Mouse (Mus musculus): ENCODE measurements around the gene Lnx2. TPM values are rescaled to one million over a fixed set of nuclear protein-coding genes. Genes with fewer than 3 reads are reported as not detected.

Lnx2 gene
- polyA plus RNA-seq, 1 experiment from 2014 or later = 5.7 TPM

- ATAC-seq (ENCODE audit: low read depth) = 0 out of 2 replicates have a peak, but pooled peaks have one; percentile 20
- Histone ChIP-seq H3K9ac (ENCODE audit: low read depth, low read length) (no peak overlapping the region), H3K4me3 (ENCODE audit: low read depth, low read length) (no peak overlapping the region), H3K27ac (ENCODE audit: low read length) (no peak overlapping the region), H3K27me3 (ENCODE audit: control insufficient read depth, insufficient read depth, low read depth, low read length) (no peaks in the 10 kb centered on the region), H3K9me3 (replicated peaks; ENCODE audit: control insufficient read depth, low read length) (no peaks in the 10 kb centered on the region), H3K4me2 (ENCODE audit: low read depth, low read length) (no peak overlapping the region), H3K4me1 (ENCODE audit: control insufficient read depth, low read depth, low read length) (peaks cover 3% of the 10 kb centered on the region), H3K36me3 (ENCODE audit: control insufficient read depth, insufficient read depth) (no peaks in the 10 kb centered on the region)
- 66% methylated on average over 10 of the region's 10 CpGs for WGBS (ENCODE audit: insufficient replicate concordance)
Measured at GRCm38 (mm10) chr5:147036028-147036427, 40.4 kb downstream of the Lnx2 start.

DNA sequence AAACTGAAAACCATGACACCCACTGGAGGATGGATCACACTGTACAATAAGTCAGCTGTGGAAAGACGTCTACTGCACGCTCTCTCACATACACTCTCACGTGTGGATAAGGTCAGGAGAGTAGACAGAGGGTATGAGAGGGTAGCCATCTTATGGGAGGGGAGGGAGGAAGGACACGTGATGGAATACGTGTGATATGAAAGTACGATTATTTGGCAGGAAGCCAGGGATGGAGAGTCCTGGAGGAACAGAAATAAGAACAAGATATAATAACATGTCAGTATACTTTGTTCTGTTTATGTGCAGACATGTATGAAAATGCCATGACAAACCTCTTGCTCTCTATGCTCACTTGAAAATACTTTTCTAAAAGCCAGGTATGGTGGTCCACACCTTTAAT lies 41.1 kb downstream of the Lnx2 start:
- H3K4me1 ChIP-seq (ENCODE audit: control insufficient read depth, low read depth, low read length) = peaks cover 3% of the 10 kb centered on the region
- H3K9ac ChIP-seq (ENCODE audit: low read depth, low read length) = no peak overlapping the region
- 69% methylated on average over 6 of the region's 6 CpGs for WGBS (ENCODE audit: insufficient replicate concordance)
- no peak overlapping the region for H3K4me3 ChIP-seq (ENCODE audit: low read depth, low read length)
- no peak overlapping the region for H3K4me2 ChIP-seq (ENCODE audit: low read depth, low read length)
- ATAC-seq (ENCODE audit: low read depth) = no peak
- H3K9me3 ChIP-seq (replicated peaks; ENCODE audit: control insufficient read depth, low read length) = no peaks in the 10 kb centered on the region
- no peak overlapping the region for H3K27ac ChIP-seq (ENCODE audit: low read length)
- H3K36me3 ChIP-seq (ENCODE audit: control insufficient read depth, insufficient read depth) = peaks cover 2% of the 10 kb centered on the region; the same call in 1 of the 2 replicates
- no peaks in the 10 kb centered on the region for H3K27me3 ChIP-seq (ENCODE audit: control insufficient read depth, insufficient read depth, low read depth, low read length)

DNA sequence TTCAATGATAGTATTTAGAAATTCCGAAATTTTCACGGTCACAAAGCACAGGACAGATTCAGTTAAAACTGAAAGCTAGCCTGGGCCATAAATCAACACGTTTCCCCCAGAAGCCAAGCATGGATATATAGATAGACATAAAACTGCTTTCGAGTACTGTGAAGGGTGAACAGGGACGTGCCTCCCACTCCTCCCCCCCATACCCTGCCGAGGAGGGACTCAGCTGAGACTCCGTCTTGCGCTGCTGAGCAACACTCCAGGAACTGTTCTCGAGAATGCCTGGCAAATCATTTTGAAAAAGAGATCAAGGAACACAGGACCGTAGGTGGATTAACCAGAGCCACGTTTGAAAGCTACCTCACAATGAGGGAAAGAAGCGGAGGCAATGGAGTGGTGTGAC lies 42.1 kb downstream of the Lnx2 start:
- Histone ChIP-seq H3K27me3 (ENCODE audit: control insufficient read depth, insufficient read depth, low read depth, low read length) (no peaks in the 10 kb centered on the region), H3K4me2 (ENCODE audit: low read depth, low read length) (no peak overlapping the region), H3K9me3 (replicated peaks; ENCODE audit: control insufficient read depth, low read length) (no peaks in the 10 kb centered on the region), H3K4me1 (ENCODE audit: control insufficient read depth, low read depth, low read length) (peaks cover 3% of the 10 kb centered on the region), H3K27ac (ENCODE audit: low read length) (no peak overlapping the region), H3K36me3 (ENCODE audit: control insufficient read depth, insufficient read depth) (peaks cover 2% of the 10 kb centered on the region; the same call in 1 of the 2 replicates), H3K9ac (ENCODE audit: low read depth, low read length) (no peak overlapping the region), H3K4me3 (ENCODE audit: low read depth, low read length) (no peak overlapping the region)
- WGBS (ENCODE audit: insufficient replicate concordance) = 70% methylated on average over 12 of the region's 12 CpGs
- ATAC-seq (ENCODE audit: low read depth) = no peak

DNA sequence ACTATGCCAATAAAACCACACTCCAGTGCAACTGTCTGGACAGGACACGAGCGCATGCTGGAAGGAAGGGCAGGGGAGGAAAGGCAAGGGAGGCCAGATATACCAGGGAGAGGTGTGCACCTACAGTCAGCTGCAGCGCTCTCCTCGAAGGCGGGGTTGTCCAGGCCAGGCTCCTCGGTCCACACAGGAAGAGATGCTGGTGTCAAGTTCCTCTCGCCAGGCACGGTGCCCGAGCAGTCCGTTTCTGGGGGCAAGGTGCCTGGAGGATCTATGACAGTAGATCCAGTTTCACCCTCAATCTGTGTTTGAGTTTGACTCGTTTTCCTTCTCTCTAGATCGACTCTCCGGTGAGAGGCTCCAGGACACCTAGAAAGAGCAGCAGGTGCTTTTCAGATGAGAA lies 43.2 kb downstream of the Lnx2 start:
- no peak overlapping the region for H3K4me2 ChIP-seq (ENCODE audit: low read depth, low read length)
- no peak overlapping the region for H3K4me3 ChIP-seq (ENCODE audit: low read depth, low read length)
- no peak overlapping the region for H3K27ac ChIP-seq (ENCODE audit: low read length)
- peaks cover 2% of the 10 kb centered on the region for H3K36me3 ChIP-seq (ENCODE audit: control insufficient read depth, insufficient read depth)
- no peaks in the 10 kb centered on the region for H3K27me3 ChIP-seq (ENCODE audit: control insufficient read depth, insufficient read depth, low read depth, low read length)
- WGBS (ENCODE audit: insufficient replicate concordance) = 75% methylated on average over 13 of the region's 13 CpGs
- peaks cover 3% of the 10 kb centered on the region for H3K4me1 ChIP-seq (ENCODE audit: control insufficient read depth, low read depth, low read length)
- no peak overlapping the region for H3K9ac ChIP-seq (ENCODE audit: low read depth, low read length)
- ATAC-seq (ENCODE audit: low read depth) = no peak
- H3K9me3 ChIP-seq (replicated peaks; ENCODE audit: control insufficient read depth, low read length) = no peaks in the 10 kb centered on the region

GRCm38 (mm10) chr5:147031281-147031680 lies 45.1 kb downstream of the Lnx2 start:
- Histone ChIP-seq H3K4me1 (ENCODE audit: control insufficient read depth, low read depth, low read length) (no peaks in the 10 kb centered on the region), H3K4me3 (ENCODE audit: low read depth, low read length) (no peak overlapping the region), H3K9ac (ENCODE audit: low read depth, low read length) (no peak overlapping the region), H3K4me2 (ENCODE audit: low read depth, low read length) (no peak overlapping the region), H3K27ac (ENCODE audit: low read length) (no peak overlapping the region), H3K36me3 (ENCODE audit: control insufficient read depth, insufficient read depth) (peaks cover 2% of the 10 kb centered on the region), H3K9me3 (replicated peaks; ENCODE audit: control insufficient read depth, low read length) (no peaks in the 10 kb centered on the region), H3K27me3 (ENCODE audit: control insufficient read depth, insufficient read depth, low read depth, low read length) (no peaks in the 10 kb centered on the region)
- WGBS (ENCODE audit: insufficient replicate concordance) = 83% methylated on average over 14 of the region's 14 CpGs
- no peak for ATAC-seq (ENCODE audit: low read depth)

DNA sequence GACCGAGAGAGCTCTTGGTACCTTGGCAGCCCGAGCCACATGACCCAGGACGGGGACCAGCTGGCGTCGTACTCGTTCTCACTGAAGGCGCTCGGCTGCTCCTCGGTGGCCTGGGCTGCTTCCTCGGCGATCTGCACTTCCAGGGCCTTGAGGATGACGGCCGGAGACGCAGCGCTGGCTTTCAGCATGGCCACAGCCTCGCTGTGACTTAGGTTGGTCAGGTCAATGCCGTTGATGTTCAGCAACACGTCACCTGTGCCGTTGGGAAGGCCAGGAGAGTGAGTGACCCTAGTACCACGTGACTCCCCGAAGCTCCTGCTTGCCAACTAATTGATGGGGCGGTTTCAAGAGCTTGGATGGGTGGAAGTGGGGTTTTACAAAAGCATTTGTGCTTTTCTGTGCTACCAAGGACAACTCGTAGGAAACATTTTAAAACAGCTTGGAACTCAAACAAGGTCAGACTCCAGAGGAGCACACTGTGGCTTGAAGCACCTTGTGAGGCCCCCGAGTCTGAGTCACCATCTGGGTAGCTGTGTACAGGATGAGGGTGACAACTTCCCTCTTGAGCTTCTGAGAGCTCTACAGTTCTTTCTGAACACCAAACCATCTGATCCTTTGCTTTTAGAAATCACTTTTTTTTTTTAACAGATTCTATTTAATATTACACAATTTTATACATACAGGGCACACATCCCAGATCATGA lies 51.9 kb downstream of the Lnx2 start:
- Histone ChIP-seq H3K36me3 (ENCODE audit: control insufficient read depth, insufficient read depth) (no peaks in the 10 kb centered on the region; the same call in 1 of the 2 replicates), H3K4me3 (ENCODE audit: low read depth, low read length) (no peak overlapping the region), H3K9ac (ENCODE audit: low read depth, low read length) (no peak overlapping the region), H3K27me3 (ENCODE audit: control insufficient read depth, insufficient read depth, low read depth, low read length) (no peaks in the 10 kb centered on the region), H3K4me1 (ENCODE audit: control insufficient read depth, low read depth, low read length) (no peaks in the 10 kb centered on the region), H3K27ac (ENCODE audit: low read length) (no peak overlapping the region), H3K4me2 (ENCODE audit: low read depth, low read length) (no peak overlapping the region), H3K9me3 (replicated peaks; ENCODE audit: control insufficient read depth, low read length) (no peaks in the 10 kb centered on the region)
- 72% methylated on average over 24 of the region's 24 CpGs for WGBS (ENCODE audit: insufficient replicate concordance)
- ATAC-seq (ENCODE audit: low read depth) = no peak

DNA sequence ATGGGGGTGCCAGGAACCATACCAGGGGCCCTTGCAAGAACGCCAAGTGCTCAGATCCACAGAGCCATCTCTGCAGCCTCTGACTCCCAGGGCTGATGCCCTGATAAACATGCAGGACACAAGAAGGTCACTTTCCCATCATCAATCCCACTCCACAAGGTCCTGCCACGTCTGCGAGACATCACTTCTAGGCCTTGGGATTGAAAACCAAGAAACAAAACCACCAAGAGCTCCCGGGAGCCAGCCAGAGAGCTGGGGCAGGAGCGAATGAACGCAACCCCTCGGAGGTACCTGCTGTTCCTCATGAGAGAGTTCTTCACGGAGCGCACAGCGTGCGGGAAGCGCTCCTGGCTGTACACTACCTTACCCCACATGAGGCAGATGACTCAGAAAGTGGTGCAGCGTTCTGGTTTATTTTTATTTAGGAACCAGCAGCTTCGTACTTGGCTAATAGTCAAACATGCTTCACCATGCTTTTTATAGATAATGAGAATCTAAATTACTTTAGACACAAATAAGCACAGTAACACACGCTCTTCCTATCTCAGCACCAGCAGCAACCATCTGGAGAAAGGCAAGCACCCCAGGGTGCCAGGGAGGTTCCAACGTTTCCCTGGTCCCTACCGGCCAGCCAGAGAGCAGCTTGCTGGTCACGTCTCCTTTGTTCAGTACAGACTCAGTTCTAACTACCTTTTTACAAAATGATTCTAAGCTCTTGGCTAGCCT lies 53.0 kb downstream of the Lnx2 start:
- Histone ChIP-seq H3K9me3 (replicated peaks; ENCODE audit: control insufficient read depth, low read length) (no peaks in the 10 kb centered on the region), H3K9ac (ENCODE audit: low read depth, low read length) (no peak overlapping the region), H3K4me1 (ENCODE audit: control insufficient read depth, low read depth, low read length) (no peaks in the 10 kb centered on the region), H3K36me3 (ENCODE audit: control insufficient read depth, insufficient read depth) (no peaks in the 10 kb centered on the region; the same call in none of the 2 replicates), H3K4me2 (ENCODE audit: low read depth, low read length) (no peak overlapping the region), H3K27ac (ENCODE audit: low read length) (no peak overlapping the region), H3K4me3 (ENCODE audit: low read depth, low read length) (no peak overlapping the region), H3K27me3 (ENCODE audit: control insufficient read depth, insufficient read depth, low read depth, low read length) (no peaks in the 10 kb centered on the region)
- no peak for ATAC-seq (ENCODE audit: low read depth)
- WGBS (ENCODE audit: insufficient replicate concordance) = 78% methylated on average over 18 of the region's 18 CpGs

GRCm38 (mm10) chr5:147021546-147022265 lies 54.7 kb downstream of the Lnx2 start:
- Histone ChIP-seq H3K36me3 (ENCODE audit: control insufficient read depth, insufficient read depth) (no peaks in the 10 kb centered on the region; the same call in none of the 2 replicates), H3K4me3 (ENCODE audit: low read depth, low read length) (no peak overlapping the region), H3K9ac (ENCODE audit: low read depth, low read length) (no peak overlapping the region), H3K4me1 (ENCODE audit: control insufficient read depth, low read depth, low read length) (no peaks in the 10 kb centered on the region; the same call in 1 of the 2 replicates), H3K27ac (ENCODE audit: low read length) (no peak overlapping the region), H3K27me3 (ENCODE audit: control insufficient read depth, insufficient read depth, low read depth, low read length) (no peaks in the 10 kb centered on the region), H3K4me2 (ENCODE audit: low read depth, low read length) (no peak overlapping the region), H3K9me3 (replicated peaks; ENCODE audit: control insufficient read depth, low read length) (no peaks in the 10 kb centered on the region)
- WGBS (ENCODE audit: insufficient replicate concordance) = 65% methylated on average over 5 of the region's 5 CpGs
- no peak for ATAC-seq (ENCODE audit: low read depth)
